Mouse (Mus musculus) MEL (cell line): ENCODE data around the gene Psma5. TPM values are rescaled to one million over a fixed set of nuclear protein-coding genes. Genes with fewer than 3 reads are reported as not detected.

Experiments
- DNase-seq: peaks from one replicate; pipeline ENCODE4 v3.0.0; 2011; ENCODE audit warnings: low read depth, low spot score
- H3K27ac ChIP-seq: 2 replicates; pipeline ENCODE4 v1.5.1; 2012; ENCODE audit warnings: low read depth, mild to moderate bottlenecking, control low read depth, low read length, moderate library complexity; ENCODE audit not compliant: control insufficient read depth
- H3K27me3 ChIP-seq, 2 experiments: fragments of 150-350 bp in 1 of 2; sonication (generic) in 1 of 2; 2 replicates each; pipeline ENCODE4 v1.6.1; 2012; ENCODE audit warnings: low read length in 2 of 2, mild to moderate bottlenecking in 2 of 2, improper control_type of control experiment in 1 of 2, moderate library complexity in 1 of 2; ENCODE audit not compliant: insufficient read depth in 2 of 2, control insufficient read depth in 1 of 2
- H3K36me3 ChIP-seq, 2 experiments: 2 replicates each; pipeline ENCODE4 v1.6.1; 2012 to 2014; ENCODE audit warnings: low read length in 2 of 2, improper control_type of control experiment in 1 of 2, inconsistent platforms in 1 of 2, mild to moderate bottlenecking in 1 of 2; ENCODE audit not compliant: insufficient read depth in 2 of 2, control insufficient read depth in 1 of 2
- H3K4me1 ChIP-seq, 2 experiments: fragments of 150-350 bp in 1 of 2; sonication (generic) in 1 of 2; 2 replicates each; pipeline ENCODE4 v1.6.1; 2012; ENCODE audit warnings: low read length in 2 of 2, improper control_type of control experiment in 1 of 2, mild to moderate bottlenecking in 1 of 2; ENCODE audit not compliant: insufficient read depth in 2 of 2, control insufficient read depth in 1 of 2
- H3K4me3 ChIP-seq, 2 experiments: fragments of 150-350 bp in 1 of 2; sonication (generic) in 1 of 2; 2 replicates each; pipeline ENCODE4 v1.5.1; 2012; ENCODE audit warnings: low read depth in 2 of 2, low read length in 2 of 2, mild to moderate bottlenecking in 2 of 2, moderate library complexity in 2 of 2, control low read depth in 1 of 2, improper control_type of control experiment in 1 of 2; ENCODE audit not compliant: control insufficient read depth in 1 of 2, insufficient read depth in 1 of 2
- H3K79me2 ChIP-seq: 2 replicates; pipeline ENCODE4 v1.6.1; 2012; ENCODE audit warnings: mild to moderate bottlenecking, low read length, moderate library complexity; ENCODE audit not compliant: control insufficient read depth, poor library complexity, insufficient read depth
- H3K9ac ChIP-seq: 2 replicates; pipeline ENCODE4 v1.6.1; 2012; ENCODE audit warnings: low read depth, mild to moderate bottlenecking, control low read depth, low read length, moderate library complexity; ENCODE audit not compliant: control insufficient read depth, poor library complexity, severe bottlenecking
- H3K9me3 ChIP-seq: fragments of 150-350 bp; sonication (generic); replicated peaks from 2 replicates; pipeline ENCODE4 v1.6.1; 2012; ENCODE audit warnings: mild to moderate bottlenecking, low read length, improper control_type of control experiment, moderate library complexity; ENCODE audit not compliant: insufficient read depth
- CHD2 ChIP-seq: IDR thresholded peaks from 2 replicates; pipeline ENCODE4 v1.6.1; 2011; ENCODE audit warnings: low read length, improper control_type of control experiment
- CTCF ChIP-seq, 3 experiments: IDR thresholded peaks in 2 of 3; conservative IDR thresholded peaks in 1 of 3; 2 replicates each; pipeline ENCODE4 v1.5.1; 2011 to 2012; ENCODE audit warnings: low read length in 3 of 3, low read depth in 2 of 3, mild to moderate bottlenecking in 2 of 3, improper control_type of control experiment in 1 of 3, inconsistent platforms in 1 of 3, mixed read lengths in 1 of 3, moderate library complexity in 1 of 3; ENCODE audit not compliant: control insufficient read depth in 1 of 3, insufficient read depth in 1 of 3, poor library complexity in 1 of 3, severe bottlenecking in 1 of 3
- E2F4 ChIP-seq: IDR thresholded peaks from 2 replicates; pipeline ENCODE4 v1.6.1; 2011; ENCODE audit warnings: low read depth, low read length, improper control_type of control experiment, borderline replicate concordance
- EP300 ChIP-seq, 2 experiments: IDR thresholded peaks; 2 replicates each; pipeline ENCODE4 v1.6.1; 2011; ENCODE audit warnings: improper control_type of control experiment in 2 of 2, low read length in 2 of 2, low read depth in 1 of 2, mild to moderate bottlenecking in 1 of 2
- JUND ChIP-seq: IDR thresholded peaks from 2 replicates; pipeline ENCODE4 v1.6.1; 2011; ENCODE audit warnings: low read depth, mild to moderate bottlenecking, improper control_type of control experiment, low read length
- MAFK ChIP-seq: IDR thresholded peaks from 2 replicates; pipeline ENCODE4 v1.6.1; 2011; ENCODE audit warnings: low read depth, mild to moderate bottlenecking, low read length, improper control_type of control experiment, borderline replicate concordance
- MAX ChIP-seq: IDR thresholded peaks from 2 replicates; pipeline ENCODE4 v1.6.1; 2011; ENCODE audit warnings: low read length, improper control_type of control experiment
- MEF2A ChIP-seq: IDR thresholded peaks from 2 replicates; pipeline ENCODE4 v1.6.1; 2014; ENCODE audit warnings: low read depth, mild to moderate bottlenecking, inconsistent platforms, low read length, improper control_type of control experiment; ENCODE audit not compliant: poor library complexity, insufficient replicate concordance, severe bottlenecking; ENCODE audit errors: extremely low read depth
- MXI1 ChIP-seq: IDR thresholded peaks from 2 replicates; pipeline ENCODE4 v1.6.1; 2011; ENCODE audit warnings: mild to moderate bottlenecking, low read depth, low read length, improper control_type of control experiment
- MYB ChIP-seq: IDR thresholded peaks from 2 replicates; pipeline ENCODE4 v1.6.1; 2011; ENCODE audit warnings: mild to moderate bottlenecking, low read depth, low read length, improper control_type of control experiment
- NELFE ChIP-seq: IDR thresholded peaks from 2 replicates; pipeline ENCODE4 v1.6.1; 2011; ENCODE audit warnings: low read depth, low read length, improper control_type of control experiment
- POLR2AphosphoS5 ChIP-seq: IDR thresholded peaks from 2 replicates; pipeline ENCODE4 v1.6.1; 2012; ENCODE audit warnings: low read depth, borderline replicate concordance, mild to moderate bottlenecking, inconsistent platforms, low read length, moderate library complexity, mixed read lengths
- SIN3A ChIP-seq: IDR thresholded peaks from 2 replicates; pipeline ENCODE4 v1.6.1; 2012; ENCODE audit warnings: low read length, improper control_type of control experiment, inconsistent platforms
- TAL1 ChIP-seq: IDR thresholded peaks from 2 replicates; pipeline ENCODE4 v1.6.1; 2012; ENCODE audit warnings: mild to moderate bottlenecking, inconsistent platforms, low read length, moderate library complexity, mixed read lengths
- TBP ChIP-seq: IDR thresholded peaks from 2 replicates; pipeline ENCODE4 v1.8.0; 2011; ENCODE audit warnings: low read depth, low read length, improper control_type of control experiment
- USF1 ChIP-seq: IDR thresholded peaks from 2 replicates; pipeline ENCODE4 v1.6.1; 2014; ENCODE audit warnings: low read depth, mild to moderate bottlenecking, inconsistent platforms, low read length, improper control_type of control experiment, moderate library complexity
- ZKSCAN1 ChIP-seq: IDR thresholded peaks from 2 replicates; pipeline ENCODE4 v1.6.1; 2012; ENCODE audit warnings: low read depth, mild to moderate bottlenecking, inconsistent platforms, low read length, improper control_type of control experiment, moderate library complexity
- ZMIZ1 ChIP-seq: IDR thresholded peaks from 2 replicates; pipeline ENCODE4 v1.6.1; 2012; ENCODE audit warnings: low read depth, mild to moderate bottlenecking, inconsistent platforms, low read length, improper control_type of control experiment, moderate library complexity
- polyA plus RNA-seq, 2 experiments: library from polyadenylated mRNA; stranded (reverse) in 1 of 2; unstranded in 1 of 2; fragments of >175 nt in 1 of 2; fragments of >200 nt in 1 of 2; gene quantifications; 2 replicates each; pipeline versions ENCODE4 v1.2.1 to v1.2.4; 2012; ENCODE audit warnings: low replicate concordance in 2 of 2, low read depth in 1 of 2; ENCODE audit not compliant: insufficient read length in 2 of 2, insufficient read depth in 1 of 2, missing spikeins in 1 of 2
- total RNA-seq: library from RNA; depleted of rRNA; stranded (reverse); fragments of 300-350 nt; gene quantifications from 2 replicates; pipeline ENCODE4 v1.2.3, GENCODE M21; 2012

Gene Psma5
- total and polyA plus RNA-seq, 3 experiments, result 353 to 429 TPM; not detected in 1

DNA sequence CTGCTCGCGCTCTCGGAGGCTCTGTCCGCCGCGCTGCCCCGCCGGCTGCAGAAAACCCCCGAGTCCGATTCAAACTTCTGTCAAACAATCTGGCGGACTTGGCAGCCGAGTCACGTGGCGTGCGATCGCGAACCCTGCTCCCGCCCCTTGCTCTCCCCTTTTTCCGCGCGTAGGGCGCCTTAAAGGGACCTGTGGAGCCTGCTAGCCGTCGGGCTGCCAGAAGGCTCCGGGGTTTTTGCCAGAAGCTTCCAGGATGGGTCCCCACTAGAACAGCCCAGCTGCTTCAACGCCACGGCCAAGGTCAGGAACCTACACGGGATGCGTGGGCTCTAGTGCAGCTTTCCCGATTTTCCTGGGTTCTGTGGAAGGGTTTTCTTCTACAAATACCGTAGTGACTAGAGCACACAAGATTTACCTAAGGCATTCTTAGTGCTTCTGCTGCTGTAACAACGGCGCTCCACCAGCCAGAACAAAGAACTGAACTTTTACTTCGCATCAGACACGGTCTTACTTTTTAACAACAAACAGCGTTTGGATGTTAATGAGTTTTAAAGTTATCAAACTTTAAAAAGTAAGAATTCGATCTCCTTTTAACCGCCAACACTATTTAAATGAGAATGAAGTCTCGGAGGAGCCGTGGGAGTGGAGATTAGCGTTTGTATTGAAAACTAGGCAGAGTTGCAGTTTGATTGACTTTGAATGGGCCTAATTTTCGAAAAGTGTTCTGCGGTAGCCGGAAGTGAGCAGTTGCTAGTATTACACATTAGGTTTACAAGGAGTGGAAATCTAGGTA lies 30.0 kb upstream of the Psma5 start, which contains the start of gene Sypl2:
TSS of gene Sypl2 (minus strand) at position 91 of the 793 bp plus-strand sequence.
- peaks cover 9 to 18% of the 10 kb centered on the region in 2 experiments for H3K27me3 ChIP-seq
- H3K4me1 ChIP-seq, result no peaks in the 10 kb centered on the region
- H3K4me3 ChIP-seq, result no peak within 1 kb of the TSS
- TF ChIP-seq USF1 (no peak), JUND (no peak), E2F4 (no peak), NELFE (no peak)
- H3K9me3 ChIP-seq, result no peaks in the 10 kb centered on the region
- no peak for DNase-seq
- H3K36me3 ChIP-seq, result no peaks in the 10 kb centered on the region
- no peaks in the 10 kb centered on the region for H3K79me2 ChIP-seq
- H3K27ac ChIP-seq, result no peak within 1 kb of the TSS
- H3K9ac ChIP-seq, result no peak within 1 kb of the TSS

DNA sequence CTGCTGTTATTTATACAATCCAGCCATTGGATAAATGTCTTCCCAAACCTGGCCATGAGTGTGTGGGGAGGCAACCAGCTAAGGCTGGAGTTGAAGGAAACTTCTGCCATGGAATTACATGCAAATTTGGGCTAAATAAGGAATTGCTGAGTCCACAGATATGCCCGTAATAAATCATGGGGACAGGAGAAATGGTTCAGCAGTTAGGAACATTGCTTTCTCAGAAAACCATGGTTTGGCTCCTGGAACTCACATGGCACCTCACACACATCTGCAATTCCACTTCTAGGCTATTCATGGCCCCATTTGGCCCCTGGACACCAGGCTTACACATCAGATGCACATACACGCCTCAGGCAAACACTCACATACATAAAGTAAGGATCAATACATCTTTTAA lies 29.2 kb upstream of the Psma5 start:
- H3K9me3 ChIP-seq, result no peaks in the 10 kb centered on the region
- H3K4me3 ChIP-seq, result no peak overlapping the region
- peaks cover 7 to 18% of the 10 kb centered on the region in 2 experiments for H3K27me3 ChIP-seq
- H3K36me3 ChIP-seq, result no peaks in the 10 kb centered on the region
- H3K4me1 ChIP-seq, result no peaks in the 10 kb centered on the region
- TF ChIP-seq TAL1 (no peak), CTCF (IDR thresholded peaks at IDR 0.05 in 2 of 3, conservative IDR thresholded peaks at IDR 0.05 in 1 of 3; ENCODE audit: control insufficient read depth in 1 of 3, insufficient read depth in 1 of 3, low read depth in 2 of 3, low read length in 3 of 3, poor library complexity in 1 of 3, severe bottlenecking in 1 of 3) (no peak), MEF2A (no peak), EP300 (IDR thresholded peaks at IDR 0.05; ENCODE audit: low read depth in 1 of 2, low read length in 2 of 2) (no peak), MAX (no peak), CHD2 (no peak), MXI1 (no peak), MYB (no peak), NELFE (no peak), ZMIZ1 (no peak), TBP (no peak), ZKSCAN1 (no peak), MAFK (no peak), POLR2AphosphoS5 (no peak), SIN3A (no peak)
- no peak overlapping the region for H3K9ac ChIP-seq
- DNase-seq, result no peak
- no peak overlapping the region for H3K27ac ChIP-seq
- H3K79me2 ChIP-seq, result no peaks in the 10 kb centered on the region
